Comparison of ENCODE assay signal across 8 mouse cellular contexts in genomic region chr7:64048452-64049182, GRCm38 (mm10).
DNase-seq lines count a peak whose midpoint lies in the region; ATAC-seq and TF ChIP-seq lines count a peak whose summit lies in the region.

No protein-coding gene starts in this region.

- peak; percentile 89 for ATAC-seq in forebrain, postnatal 0 days
- ATAC-seq in hindbrain, embryonic 11.5 days (ENCODE audit: low FRiP score) = peak; percentile 91
- peak; percentile 93 for ATAC-seq in limb, embryonic 12.5 days (ENCODE audit: insufficient number of reproducible peaks, insufficient read depth, low FRiP score, low TSS enrichment, low read depth)
- peak; percentile 93 for ATAC-seq in midbrain, embryonic 13.5 days

- peaks cover 4% of the 10 kb centered on the region; the same call in 1 of the 2 replicates for H3K4me1 ChIP-seq in brown adipose tissue, adult 24 weeks (ENCODE audit: control insufficient read depth, insufficient read depth, insufficient read length, low read length)
- 0 out of 2 replicates have a peak, but pooled peaks cover 2% of the 10 kb centered on the region for H3K4me1 ChIP-seq in forebrain, postnatal 0 days (ENCODE audit: insufficient read depth)
- peaks cover 3% of the 10 kb centered on the region for H3K4me1 ChIP-seq in hindbrain, embryonic 11.5 days (replicated peaks; ENCODE audit: control insufficient read depth, insufficient read depth, low read length)
- H3K4me1 ChIP-seq in limb, embryonic 12.5 days (replicated peaks) = peaks cover 13% of the 10 kb centered on the region; the same call in 1 of the 2 replicates
- H3K4me1 ChIP-seq in midbrain, embryonic 13.5 days (replicated peaks) = peaks cover 17% of the 10 kb centered on the region
- H3K4me1 ChIP-seq in small intestine, adult 2 months (ENCODE audit: control insufficient read depth, insufficient read depth, insufficient read length, low read length) = peaks cover 10% of the 10 kb centered on the region

- H3K36me3 ChIP-seq in forebrain, postnatal 0 days (ENCODE audit: insufficient read depth) = no peaks in the 10 kb centered on the region
- no peaks in the 10 kb centered on the region for H3K36me3 ChIP-seq in hindbrain, embryonic 11.5 days (ENCODE audit: control insufficient read depth, insufficient read depth, low read length)
- no peaks in the 10 kb centered on the region for H3K36me3 ChIP-seq in limb, embryonic 12.5 days
- no peaks in the 10 kb centered on the region for H3K36me3 ChIP-seq in midbrain, embryonic 13.5 days
- H3K36me3 ChIP-seq in small intestine, adult 2 months (ENCODE audit: control insufficient read depth, insufficient read depth, low read length) = no peaks in the 10 kb centered on the region

- TF ChIP-seq POLR2A in small intestine, adult 2 months (IDR thresholded peaks at IDR 0.05; ENCODE audit: low read depth, low read length) = no peak; the same call in 1 of the 2 replicates

- peak; percentile 33; the same call in 1 of the 2 replicates for TF ChIP-seq CTCF in forebrain, postnatal 0 days (IDR thresholded peaks at IDR 0.05; ENCODE audit: low read depth)
- 0 out of 2 replicates have a peak, but pooled peaks have one; percentile 9 for TF ChIP-seq CTCF in small intestine, adult 2 months (IDR thresholded peaks at IDR 0.05; ENCODE audit: extremely low read depth, insufficient read length, insufficient replicate concordance, low read depth, low read length)

- 10% methylated on average over 21 of the region's 21 CpGs for WGBS in forebrain, postnatal 0 days
- 4% methylated on average over 21 of the region's 21 CpGs for WGBS in hindbrain, embryonic 11.5 days
- WGBS in limb, embryonic 12.5 days = 4% methylated on average over 21 of the region's 21 CpGs
- WGBS in midbrain, embryonic 13.5 days = 5% methylated on average over 21 of the region's 21 CpGs
- 11% methylated on average over 21 of the region's 21 CpGs for whole genome bisulfite sequencing in small intestine, adult 2 months

- H3K27ac ChIP-seq in brown adipose tissue, adult 24 weeks (replicated peaks; ENCODE audit: low read depth, low read length) = no peak overlapping the region; the same call in 1 of the 2 replicates
- H3K27ac ChIP-seq in forebrain, postnatal 0 days (ENCODE audit: low read depth, low read length) = peak overlapping the region; percentile 15; the same call in 1 of the 2 replicates
- no peak overlapping the region for H3K27ac ChIP-seq in hindbrain, embryonic 11.5 days (ENCODE audit: low read depth, low read length)
- H3K27ac ChIP-seq in limb, embryonic 12.5 days = peak overlapping the region; percentile 25; the same call in 1 of the 2 replicates
- H3K27ac ChIP-seq in midbrain, embryonic 13.5 days = peak overlapping the region; percentile 11; the same call in 1 of the 2 replicates
- 0 out of 2 replicates have a peak overlapping the region, but pooled peaks have one; percentile 8 for H3K27ac ChIP-seq in small intestine, adult 2 months (ENCODE audit: insufficient read depth, low read depth, low read length)

- H3K9ac ChIP-seq in forebrain, postnatal 0 days = peak overlapping the region; percentile 59
- H3K9ac ChIP-seq in hindbrain, embryonic 11.5 days (ENCODE audit: low read depth, low read length) = peak overlapping the region; percentile 67
- H3K9ac ChIP-seq in limb, embryonic 12.5 days (replicated peaks) = peak overlapping the region; percentile 63
- H3K9ac ChIP-seq in midbrain, embryonic 13.5 days (replicated peaks) = peak overlapping the region; percentile 73

- H3K9me3 ChIP-seq in forebrain, postnatal 0 days (ENCODE audit: low read length) = no peaks in the 10 kb centered on the region
- no peaks in the 10 kb centered on the region for H3K9me3 ChIP-seq in hindbrain, embryonic 11.5 days (ENCODE audit: control insufficient read depth, low read length)
- H3K9me3 ChIP-seq in limb, embryonic 12.5 days = no peaks in the 10 kb centered on the region
- no peaks in the 10 kb centered on the region for H3K9me3 ChIP-seq in midbrain, embryonic 13.5 days

- H3K27me3 ChIP-seq in forebrain, postnatal 0 days (ENCODE audit: insufficient read depth, low read length) = no peaks in the 10 kb centered on the region
- H3K27me3 ChIP-seq in hindbrain, embryonic 11.5 days (ENCODE audit: control insufficient read depth, insufficient read depth, low read length) = no peaks in the 10 kb centered on the region
- H3K27me3 ChIP-seq in limb, embryonic 12.5 days = no peaks in the 10 kb centered on the region
- no peaks in the 10 kb centered on the region for H3K27me3 ChIP-seq in midbrain, embryonic 13.5 days
- H3K27me3 ChIP-seq in small intestine, adult 2 months (ENCODE audit: control insufficient read depth, insufficient read depth, low read length) = no peaks in the 10 kb centered on the region

- peak overlapping the region; percentile 71 for H3K4me2 ChIP-seq in forebrain, postnatal 0 days (ENCODE audit: low read depth)
- peak overlapping the region; percentile 77 for H3K4me2 ChIP-seq in hindbrain, embryonic 11.5 days (replicated peaks; ENCODE audit: low read depth, low read length)
- H3K4me2 ChIP-seq in limb, embryonic 12.5 days = peak overlapping the region; percentile 77
- H3K4me2 ChIP-seq in midbrain, embryonic 13.5 days (replicated peaks) = peak overlapping the region; percentile 79

- peak overlapping the region; percentile 53 for H3K4me3 ChIP-seq in brown adipose tissue, adult 24 weeks (ENCODE audit: insufficient read depth, low read depth, low read length)
- peak overlapping the region; percentile 39 for H3K4me3 ChIP-seq in forebrain, postnatal 0 days (ENCODE audit: low read depth, low read length)
- H3K4me3 ChIP-seq in hindbrain, embryonic 11.5 days (ENCODE audit: low read depth, low read length) = peak overlapping the region; percentile 37
- peak overlapping the region; percentile 48 for H3K4me3 ChIP-seq in limb, embryonic 12.5 days (replicated peaks)
- peak overlapping the region; percentile 47 for H3K4me3 ChIP-seq in midbrain, embryonic 13.5 days (replicated peaks)
- H3K4me3 ChIP-seq in small intestine, adult 2 months (ENCODE audit: low read depth, low read length) = peak overlapping the region; percentile 48

- peak; percentile 40 for DNase-seq in cerebellum, adult 11-12 months
- no peak for DNase-seq in cerebellum, adult 11 months
- peak; percentile 71 for DNase-seq in forebrain, postnatal 0 days
- DNase-seq in hindbrain, embryonic 11.5 days (ENCODE audit: low spot score) = peak; percentile 87

Comparison
In these comparisons a context has a peak if more than half of its experiments do, and no peak if none do; other contexts are left out.
1. H3K27ac ChIP-seq: peak in forebrain, postnatal 0 days (single experiment), limb, embryonic 12.5 days (single experiment), midbrain, embryonic 13.5 days (single experiment) and small intestine, adult 2 months (single experiment); none in brown adipose tissue, adult 24 weeks (single experiment) and hindbrain, embryonic 11.5 days (single experiment).
2. Peak in every context shown above with its lines, with median percentiles within 50 percentile points of each other: H3K4me3 ChIP-seq, ATAC-seq, H3K4me2 ChIP-seq and H3K9ac ChIP-seq.